Mouse (Mus musculus): ENCODE data around the gene Srxn1. TPM values are rescaled to one million over a fixed set of nuclear protein-coding genes. Genes with fewer than 3 reads are reported as not detected.

The Srxn1 gene
- total RNA-seq, 2 experiments from 2014 or later, result 9.0 TPM

- peak; percentile 33 for DNase-seq
These were observed 15.7 kb upstream of the Srxn1 start for GRCm38 (mm10) chr2:152089581-152089980.

- DNase-seq, result no peak
These were observed 14.8 kb upstream of the Srxn1 start for GRCm38 (mm10) chr2:152090486-152090885.

DNA sequence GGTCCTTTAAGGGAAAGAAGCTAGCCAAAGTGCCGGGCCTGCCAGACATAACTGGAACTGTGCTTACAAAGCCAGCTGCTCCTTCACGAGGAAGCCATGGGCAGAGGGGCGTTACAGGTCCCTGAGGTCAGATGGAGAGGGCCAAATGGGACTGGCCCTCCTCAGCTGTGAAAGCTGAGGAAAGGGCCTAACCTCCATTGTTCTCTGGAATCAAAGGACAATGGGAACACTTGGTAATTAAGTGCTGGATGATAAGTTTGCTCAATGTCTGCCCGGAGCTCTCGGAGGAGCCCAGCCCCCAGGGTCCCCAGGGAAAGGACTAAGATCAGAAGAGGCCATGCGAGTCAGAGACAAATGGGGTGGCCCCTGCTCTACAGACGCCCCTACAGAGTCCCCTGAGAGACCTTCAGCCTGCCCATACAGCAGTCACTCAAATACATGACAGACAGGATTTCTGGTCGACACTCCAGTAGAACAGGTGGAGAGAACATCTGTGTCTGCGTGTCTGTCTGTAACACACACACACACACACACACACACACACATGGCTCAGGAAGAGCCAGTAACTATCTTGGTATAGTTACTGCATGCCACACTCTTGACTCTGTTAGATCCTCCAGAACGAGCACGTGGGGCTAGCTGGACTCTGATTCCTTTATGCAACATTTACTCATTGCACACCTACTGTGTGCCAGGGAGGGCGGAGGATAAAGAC lies 13.8 kb upstream of the Srxn1 start:
- DNase-seq, result no peak

DNA sequence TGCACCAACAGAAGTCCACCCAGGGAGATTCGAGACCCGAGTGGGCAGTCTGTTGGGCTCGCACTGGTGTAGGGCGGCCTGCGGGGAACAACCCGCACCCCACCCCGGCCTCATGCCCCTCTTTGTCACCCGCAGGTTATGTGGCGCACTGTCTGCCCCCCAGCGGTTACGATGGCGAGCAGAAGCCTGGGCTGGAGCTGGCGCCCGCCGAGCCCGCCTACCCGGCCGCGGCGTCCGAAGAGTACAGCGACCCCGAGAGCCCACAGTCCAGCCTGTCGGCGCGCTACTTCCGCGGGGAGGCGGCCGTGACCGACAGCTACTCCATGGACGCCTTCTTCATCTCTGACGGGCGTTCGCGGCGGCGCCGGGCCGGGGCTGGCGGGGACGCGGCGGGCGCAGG lies 12.4 kb upstream of the Srxn1 start:
- DNase-seq, result no peak

DNA sequence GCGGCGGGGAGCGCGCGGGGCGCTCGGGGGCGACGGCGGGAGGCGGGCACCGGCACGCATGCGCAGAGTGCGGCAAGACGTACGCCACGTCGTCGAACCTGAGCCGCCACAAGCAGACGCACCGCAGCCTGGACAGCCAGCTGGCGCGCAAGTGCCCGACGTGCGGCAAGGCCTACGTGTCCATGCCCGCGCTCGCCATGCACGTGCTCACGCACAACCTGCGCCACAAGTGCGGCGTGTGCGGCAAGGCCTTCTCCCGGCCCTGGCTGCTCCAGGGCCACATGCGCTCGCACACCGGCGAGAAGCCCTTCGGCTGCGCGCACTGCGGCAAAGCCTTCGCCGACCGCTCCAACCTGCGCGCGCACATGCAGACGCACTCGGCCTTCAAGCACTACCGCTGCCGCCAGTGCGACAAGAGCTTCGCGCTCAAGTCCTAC lies 11.9 kb upstream of the Srxn1 start:
- peak; percentile 27 for DNase-seq

- no peak for DNase-seq
These were observed 10.3 kb upstream of the Srxn1 start for GRCm38 (mm10) chr2:152094856-152095545.

- no peak for DNase-seq
These were observed 8.4 kb upstream of the Srxn1 start for GRCm38 (mm10) chr2:152096922-152097321.

GRCm38 (mm10) chr2:152097916-152098315 lies 7.4 kb upstream of the Srxn1 start:
- no peak for DNase-seq

- no peak for DNase-seq
These were observed 5.8 kb upstream of the Srxn1 start for GRCm38 (mm10) chr2:152099538-152099937.

DNA sequence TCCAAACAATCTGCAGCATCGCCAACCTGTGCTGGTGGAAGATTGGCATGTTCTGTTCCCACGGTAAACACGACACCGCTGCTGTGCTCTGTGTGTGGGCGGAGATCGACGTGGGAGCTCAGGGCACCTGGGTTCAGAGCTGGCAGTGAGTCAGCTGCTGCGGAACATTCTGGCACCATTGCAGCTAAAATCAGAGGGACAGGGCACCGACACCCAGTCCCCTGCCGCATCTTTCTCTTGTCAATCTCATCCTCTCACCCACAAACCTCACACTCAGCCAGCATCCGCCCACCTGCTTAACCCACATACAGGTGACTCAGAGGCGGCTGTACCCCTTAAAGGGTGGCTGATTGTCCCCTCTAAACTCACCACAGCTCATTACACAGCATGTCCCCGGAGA lies 3.6 kb upstream of the Srxn1 start:
- no peak for DNase-seq

- no peak for DNase-seq
These were observed 2.9 kb upstream of the Srxn1 start for GRCm38 (mm10) chr2:152102369-152102768.

DNA sequence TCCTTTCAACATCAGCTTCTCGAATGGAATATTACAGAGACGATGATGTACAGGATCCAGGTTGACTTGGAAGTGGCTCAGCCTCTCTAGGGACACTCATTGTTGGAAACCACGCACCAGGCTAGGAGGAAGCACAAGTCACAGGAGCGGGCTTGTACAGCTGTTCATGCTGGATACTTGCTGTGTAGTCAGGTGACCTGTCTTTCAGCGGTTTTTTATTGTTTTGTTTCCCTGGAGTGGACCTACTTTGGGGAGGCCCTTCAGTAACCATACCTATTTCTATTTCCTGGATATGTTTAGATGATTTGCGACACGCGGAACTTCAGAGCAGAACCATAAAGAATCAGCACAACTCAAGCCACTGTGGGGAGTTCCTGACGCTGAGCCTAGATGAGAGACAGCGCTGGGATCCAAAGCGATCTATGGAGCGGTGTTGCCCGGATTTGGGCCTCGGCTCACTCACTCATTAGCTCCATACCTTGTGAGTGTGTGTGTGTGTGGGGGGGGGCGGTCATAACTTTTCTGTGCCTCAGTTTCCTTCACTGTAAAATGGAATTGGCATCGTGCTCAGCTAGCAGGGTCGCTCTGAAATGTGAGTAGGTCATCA lies 502 bp upstream of the Srxn1 start:
- DNase-seq, result no peak

DNA sequence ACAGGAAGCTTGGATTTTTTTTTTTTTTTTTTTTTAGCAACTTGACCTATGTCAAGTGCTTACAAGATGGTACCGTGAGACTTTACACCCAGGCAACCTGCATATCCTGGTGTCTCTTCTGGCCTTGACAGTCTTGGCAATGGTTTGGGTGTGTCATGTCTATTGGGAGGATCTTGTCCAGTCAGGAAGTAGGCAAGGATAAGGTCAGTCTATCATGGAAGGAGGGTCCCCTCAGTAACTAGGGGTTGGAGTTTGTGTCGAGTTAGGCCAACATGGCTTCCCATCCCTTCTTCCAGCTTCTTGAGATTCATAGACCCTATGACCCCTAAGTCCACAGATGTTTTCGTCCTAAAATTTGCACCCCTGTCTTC lies 894 bp downstream of the Srxn1 start:
- no peak for DNase-seq

- DNase-seq, result no peak
These were observed 1.3 kb downstream of the Srxn1 start for GRCm38 (mm10) chr2:152106597-152106996.

DNA sequence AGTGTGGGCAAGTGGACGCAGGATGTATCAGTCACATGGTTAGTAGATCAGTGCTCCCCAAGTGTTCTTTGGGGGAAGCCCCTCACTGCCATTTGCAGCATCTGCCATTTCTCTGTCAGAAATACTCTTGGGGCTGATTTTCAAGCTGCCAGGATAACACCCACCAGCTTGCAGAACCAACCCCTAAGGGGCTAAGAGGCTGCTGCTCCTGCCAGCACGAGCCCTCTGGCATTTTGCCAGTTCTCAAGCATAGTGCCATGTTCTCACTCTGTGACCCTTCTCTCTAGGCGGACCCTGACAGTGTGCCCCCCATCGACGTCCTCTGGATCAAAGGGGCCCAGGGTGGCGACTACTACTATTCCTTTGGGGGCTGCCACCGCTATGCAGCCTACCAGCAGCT lies 3.4 kb downstream of the Srxn1 start:
- no peak for DNase-seq

GRCm38 (mm10) chr2:152109386-152109785 lies 4.1 kb downstream of the Srxn1 start:
- no peak for DNase-seq

DNA sequence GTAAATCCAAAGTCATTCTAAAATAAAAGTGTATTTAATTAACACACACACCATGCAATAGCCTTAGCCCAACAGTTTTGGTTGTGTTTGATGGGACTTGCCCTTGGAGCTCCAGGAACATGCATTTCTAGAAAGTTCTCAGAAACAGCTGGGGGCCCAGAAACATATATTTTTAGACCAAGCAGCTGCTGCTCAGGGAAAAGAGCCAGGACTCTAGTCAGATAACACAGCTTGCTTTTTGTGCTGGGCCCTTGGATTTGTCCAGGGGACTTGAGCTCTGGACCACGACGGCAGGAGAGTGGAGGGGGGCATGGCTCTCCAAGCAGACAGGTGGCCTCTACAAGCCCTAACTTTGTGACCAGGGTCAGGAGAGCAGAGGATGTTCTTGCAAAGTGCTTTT lies 6.0 kb downstream of the Srxn1 start:
- DNase-seq, result peak; percentile 24

DNA sequence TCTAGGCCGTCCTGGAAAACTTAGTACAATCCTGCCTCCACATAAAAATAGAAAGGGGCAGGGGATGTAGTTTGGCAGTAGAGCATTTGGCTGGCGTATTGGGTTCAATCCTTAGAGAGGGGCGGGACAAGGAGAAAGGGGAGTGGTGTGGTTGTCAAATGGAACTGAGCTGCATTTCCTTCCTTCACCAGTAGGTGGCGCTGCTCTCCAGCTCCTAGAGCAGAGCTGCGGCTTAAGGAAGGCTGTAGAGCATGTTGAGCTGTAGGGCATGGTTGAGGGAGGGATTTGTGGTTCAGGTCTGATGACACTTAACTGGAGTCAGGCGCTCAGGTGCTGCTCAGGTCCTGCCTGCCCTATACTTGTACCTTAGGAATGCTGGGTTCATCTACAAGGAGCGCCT lies 6.6 kb downstream of the Srxn1 start:
- peak; percentile 96 for DNase-seq

DNA sequence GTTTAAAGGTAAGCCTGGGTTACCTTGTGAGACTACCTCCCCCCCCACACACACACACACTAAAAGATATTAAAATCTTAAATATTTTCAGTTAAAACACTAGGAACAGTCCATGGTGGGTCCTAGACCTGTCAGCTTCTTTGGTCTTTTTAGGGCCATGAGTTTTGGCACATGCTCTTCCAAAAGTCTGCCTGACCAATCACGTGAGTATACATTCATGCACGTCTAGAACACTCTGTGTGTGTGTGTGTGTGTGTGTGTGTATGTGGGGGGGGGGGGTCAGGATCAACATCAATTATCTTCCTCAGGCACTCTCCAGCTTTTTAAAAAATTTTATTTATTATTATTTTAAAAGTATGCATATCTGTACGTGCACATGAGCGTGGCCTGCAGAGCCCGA lies 7.2 kb downstream of the Srxn1 start:
- no peak for DNase-seq

- no peak for DNase-seq
These were observed 7.7 kb downstream of the Srxn1 start for GRCm38 (mm10) chr2:152112970-152113369.

- DNase-seq, result peak; percentile 52
These were observed 9.0 kb downstream of the Srxn1 start for GRCm38 (mm10) chr2:152114057-152114975.

GRCm38 (mm10) chr2:152117694-152118093 lies 12.4 kb downstream of the Srxn1 start:
- DNase-seq, result no peak
